Mouse (Mus musculus): Measurements from ENCODE around the gene Acnat1. TPM values are rescaled to one million over a fixed set of nuclear protein-coding genes. Genes with fewer than 3 reads are reported as not detected.
"Not testable (repeated sequence)": the region's sequence is repeated elsewhere in the genome, so short reads cannot be mapped to it uniquely, and the experiment has no call there.

Gene Acnat1
- polyA plus RNA-seq, 1 experiment = 0.11 TPM

DNA sequence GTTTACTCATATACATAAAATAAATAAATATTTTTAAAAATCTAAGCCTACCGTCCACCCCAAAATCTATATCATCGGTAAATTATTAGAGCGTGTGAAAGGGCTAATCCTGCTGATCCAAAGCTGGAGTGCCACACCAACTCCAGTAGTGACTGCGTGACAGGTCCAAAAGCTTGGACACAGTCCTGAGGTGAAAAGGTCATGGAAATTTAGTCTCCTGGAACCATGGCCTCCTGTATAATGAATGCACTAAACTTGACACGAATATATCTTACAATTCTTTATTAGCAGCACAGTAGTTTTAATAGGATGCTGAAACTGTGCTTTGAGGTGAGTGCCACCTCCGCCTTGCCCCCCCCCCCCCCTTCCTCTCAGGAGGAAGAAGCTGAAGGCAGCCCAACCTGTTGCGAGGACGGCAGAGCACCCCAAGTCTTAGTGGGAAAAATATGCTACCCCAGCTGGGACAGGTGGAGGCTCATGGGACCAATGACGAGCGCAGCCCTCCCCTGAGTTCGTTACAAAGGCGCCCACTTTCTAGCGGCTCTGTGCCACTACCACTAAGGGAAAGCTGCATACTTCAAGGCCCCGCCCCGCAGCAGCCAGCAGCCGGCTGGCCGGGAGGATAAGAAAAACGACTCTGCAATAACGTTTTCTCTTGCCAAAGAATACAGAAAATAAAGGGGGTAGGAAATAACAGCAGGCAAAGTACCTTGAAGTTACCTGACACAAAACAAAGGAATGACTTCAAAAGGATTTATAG, 4.6 kb upstream of the Acnat1 start:
- Histone ChIP-seq H3K27ac (ENCODE audit: insufficient read depth, low read length) (no peak overlapping the region), H3K4me3 (replicated peaks; ENCODE audit: insufficient read depth, low read depth, low read length) (no peak overlapping the region), H3K4me1 (ENCODE audit: control insufficient read depth, insufficient read depth, low read length) (no peaks in the 10 kb centered on the region), H3K27me3 (ENCODE audit: control insufficient read depth, insufficient read depth, low read length) (no peaks in the 10 kb centered on the region)
- DNase-seq = no peak
- TF ChIP-seq POLR2A (IDR thresholded peaks at IDR 0.05; ENCODE audit: borderline replicate concordance, insufficient read depth, low read length) (no peak), CTCF (IDR thresholded peaks at IDR 0.05; ENCODE audit: borderline replicate concordance, insufficient read depth, low read depth, low read length) (no peak)
- WGBS = 21% methylated on average over 19 of the region's 19 CpGs

- no peak for DNase-seq
- Histone ChIP-seq H3K4me3 (replicated peaks; ENCODE audit: insufficient read depth, low read depth, low read length) (no peak overlapping the region), H3K27me3 (ENCODE audit: control insufficient read depth, insufficient read depth, low read length) (no peaks in the 10 kb centered on the region), H3K27ac (ENCODE audit: insufficient read depth, low read length) (no peak overlapping the region), H3K4me1 (ENCODE audit: control insufficient read depth, insufficient read depth, low read length) (no peaks in the 10 kb centered on the region)
- no peak for TF ChIP-seq CTCF (IDR thresholded peaks at IDR 0.05; ENCODE audit: borderline replicate concordance, insufficient read depth, low read depth, low read length)
- no peak for TF ChIP-seq POLR2A (IDR thresholded peaks at IDR 0.05; ENCODE audit: borderline replicate concordance, insufficient read depth, low read length)
Measured at GRCm38 (mm10) chr4:49474583-49474982, 871 bp upstream of the Acnat1 start.

DNA sequence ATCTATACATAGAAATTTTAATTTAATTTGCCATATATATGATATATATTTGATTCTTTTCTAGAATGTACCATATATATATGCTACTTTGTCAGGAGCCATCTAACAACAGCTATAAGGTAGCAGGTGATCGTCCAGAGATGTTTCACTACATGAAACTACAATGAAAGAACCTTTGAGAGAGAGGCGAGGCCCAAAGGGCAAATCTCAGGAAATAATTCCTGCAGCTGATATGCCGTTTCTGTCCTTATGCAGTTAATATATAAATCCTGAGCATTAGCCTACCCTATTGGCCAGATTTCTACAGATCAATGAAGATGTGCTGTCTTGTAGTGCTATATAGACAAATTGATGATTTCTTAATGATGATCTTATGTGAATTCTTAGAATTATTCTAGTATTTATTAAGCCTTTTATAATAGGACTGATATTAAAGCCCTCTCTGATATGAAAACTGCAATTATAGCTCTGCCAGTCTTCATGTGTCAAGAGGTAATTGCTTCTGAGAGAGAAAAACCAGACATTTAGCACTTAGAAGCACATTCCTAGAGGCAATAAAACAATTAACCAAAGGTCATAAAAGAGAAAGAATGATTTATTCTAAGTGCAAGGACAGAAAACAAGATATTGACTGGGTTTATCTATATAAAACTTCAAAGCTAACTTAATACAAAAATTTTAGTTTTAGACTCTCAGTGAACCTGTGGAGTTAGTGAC, 4.1 kb downstream of the Acnat1 start:
- no peak for DNase-seq
- WGBS = 93% methylated on average over 3 of the region's 3 CpGs
- H3K27ac ChIP-seq (ENCODE audit: insufficient read depth, low read length) = no peak overlapping the region

GRCm38 (mm10) chr4:49467360-49467759, 6.4 kb downstream of the Acnat1 start:
- no peak overlapping the region for H3K4me3 ChIP-seq (replicated peaks; ENCODE audit: insufficient read depth, low read depth, low read length)
- WGBS = 89% methylated on average over 6 of the region's 6 CpGs
- no peak overlapping the region for H3K27ac ChIP-seq (ENCODE audit: insufficient read depth, low read length)
- DNase-seq = no peak
- H3K4me1 ChIP-seq (ENCODE audit: control insufficient read depth, insufficient read depth, low read length) = no peaks in the 10 kb centered on the region; the same call in 1 of the 2 replicates
- no peaks in the 10 kb centered on the region for H3K27me3 ChIP-seq (ENCODE audit: control insufficient read depth, insufficient read depth, low read length)
- TF ChIP-seq POLR2A (IDR thresholded peaks at IDR 0.05; ENCODE audit: borderline replicate concordance, insufficient read depth, low read length) = no peak
- no peak for TF ChIP-seq CTCF (IDR thresholded peaks at IDR 0.05; ENCODE audit: borderline replicate concordance, insufficient read depth, low read depth, low read length)

More for the DNA sequence above, 4.1 kb downstream of the Acnat1 start:
- Histone ChIP-seq H3K4me3 (replicated peaks; ENCODE audit: insufficient read depth, low read depth, low read length) (no peak overlapping the region), H3K27me3 (ENCODE audit: control insufficient read depth, insufficient read depth, low read length) (no peaks in the 10 kb centered on the region), H3K4me1 (ENCODE audit: control insufficient read depth, insufficient read depth, low read length) (no peaks in the 10 kb centered on the region; the same call in 1 of the 2 replicates)
- TF ChIP-seq CTCF (IDR thresholded peaks at IDR 0.05; ENCODE audit: borderline replicate concordance, insufficient read depth, low read depth, low read length) (no peak), POLR2A (IDR thresholded peaks at IDR 0.05; ENCODE audit: borderline replicate concordance, insufficient read depth, low read length) (no peak)

DNA sequence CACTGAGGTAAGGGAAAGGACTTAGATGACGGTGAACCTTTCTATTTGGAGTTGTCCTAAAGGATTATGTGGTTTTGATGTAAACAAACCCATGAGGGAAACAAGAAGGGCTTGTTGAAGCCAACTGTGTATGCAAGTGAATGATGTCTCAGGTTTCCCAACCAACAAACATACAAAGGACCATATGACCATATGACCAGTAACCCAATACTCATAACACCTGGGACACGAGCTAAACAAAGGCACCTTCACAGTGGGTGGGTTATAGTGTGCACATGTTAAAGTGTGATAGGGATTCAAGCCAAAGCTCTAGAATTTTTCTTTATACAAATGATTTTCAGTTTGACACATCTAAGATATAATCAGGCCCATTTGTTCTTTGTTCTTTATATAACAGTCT, 17.5 kb downstream of the Acnat1 start:
- no peaks in the 10 kb centered on the region for H3K4me1 ChIP-seq (ENCODE audit: control insufficient read depth, insufficient read depth, low read length)
- no peak overlapping the region for H3K4me3 ChIP-seq (replicated peaks; ENCODE audit: insufficient read depth, low read depth, low read length)
- no peak overlapping the region for H3K27ac ChIP-seq (ENCODE audit: insufficient read depth, low read length)
- H3K27me3 ChIP-seq (ENCODE audit: control insufficient read depth, insufficient read depth, low read length) = no peaks in the 10 kb centered on the region
- no peak for TF ChIP-seq POLR2A (IDR thresholded peaks at IDR 0.05; ENCODE audit: borderline replicate concordance, insufficient read depth, low read length)
- no peak for TF ChIP-seq CTCF (IDR thresholded peaks at IDR 0.05; ENCODE audit: borderline replicate concordance, insufficient read depth, low read depth, low read length)
- WGBS = 73% methylated on average over 2 of the region's 2 CpGs
- no peak for DNase-seq

- no peak overlapping the region for H3K4me3 ChIP-seq (replicated peaks; ENCODE audit: insufficient read depth, low read depth, low read length)
- H3K27ac ChIP-seq (ENCODE audit: insufficient read depth, low read length) = no peak overlapping the region
- no peaks in the 10 kb centered on the region for H3K27me3 ChIP-seq (ENCODE audit: control insufficient read depth, insufficient read depth, low read length)
- WGBS = 75% methylated on average over 1 of the region's 1 CpGs
- DNase-seq = no peak
- H3K4me1 ChIP-seq (ENCODE audit: control insufficient read depth, insufficient read depth, low read length) = no peaks in the 10 kb centered on the region
- no peak for TF ChIP-seq CTCF (IDR thresholded peaks at IDR 0.05; ENCODE audit: borderline replicate concordance, insufficient read depth, low read depth, low read length)
Measured at GRCm38 (mm10) chr4:49451848-49452551, 21.7 kb downstream of the Acnat1 start.

DNA sequence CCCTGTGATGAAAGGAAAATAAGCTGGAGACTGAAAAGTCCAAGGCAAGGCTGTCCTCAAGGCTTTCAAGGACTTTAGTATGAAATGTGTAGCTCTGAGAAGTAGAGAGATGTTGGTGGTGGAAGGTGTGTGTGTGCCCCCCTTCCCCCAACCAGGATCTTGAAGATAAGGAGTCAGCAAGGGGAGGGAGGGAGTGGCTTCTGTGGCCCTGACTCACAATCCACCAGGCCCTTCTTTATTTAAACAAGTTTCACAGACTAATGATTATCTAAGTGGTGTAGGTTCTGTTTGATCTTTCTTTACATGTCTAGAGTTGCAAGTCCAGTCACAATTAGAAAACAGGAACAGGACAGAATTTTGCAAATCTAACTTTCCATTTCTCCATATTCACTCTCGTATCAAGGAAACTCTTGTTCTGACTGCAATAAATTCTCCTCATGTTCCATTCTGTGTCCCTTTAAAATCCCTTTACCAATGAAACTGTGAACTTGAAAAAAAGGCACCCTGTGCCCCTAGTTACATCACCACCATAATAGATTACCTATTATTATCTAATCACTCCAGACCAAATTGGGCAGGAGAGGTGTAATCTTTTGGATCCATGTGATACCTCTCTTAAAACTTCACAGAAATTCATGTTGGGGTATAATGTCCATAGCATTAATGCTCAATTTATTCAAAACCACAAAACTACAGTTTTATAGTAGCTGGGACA, 22.4 kb downstream of the Acnat1 start:
- H3K4me3 ChIP-seq (replicated peaks; ENCODE audit: insufficient read depth, low read depth, low read length); H3K4me1 ChIP-seq (ENCODE audit: control insufficient read depth, insufficient read depth, low read length); H3K27me3 ChIP-seq (ENCODE audit: control insufficient read depth, insufficient read depth, low read length); DNase-seq; H3K27ac ChIP-seq (ENCODE audit: insufficient read depth, low read length): not testable (repeated sequence)
- WGBS = 100% methylated on average over 1 of the region's 1 CpGs

GRCm38 (mm10) chr4:49436968-49437367, 36.7 kb downstream of the Acnat1 start:
- H3K27me3 ChIP-seq (ENCODE audit: control insufficient read depth, insufficient read depth, low read length) = not testable (repeated sequence)
- WGBS = 97% methylated on average over 3 of the region's 3 CpGs

GRCm38 (mm10) chr4:49410151-49410550, 63.6 kb downstream of the Acnat1 start:
- not testable (repeated sequence) for H3K4me1 ChIP-seq (ENCODE audit: control insufficient read depth, insufficient read depth, low read length); H3K27me3 ChIP-seq (ENCODE audit: control insufficient read depth, insufficient read depth, low read length); DNase-seq; H3K27ac ChIP-seq (ENCODE audit: insufficient read depth, low read length); H3K4me3 ChIP-seq (replicated peaks; ENCODE audit: insufficient read depth, low read depth, low read length)
- 65% methylated on average over 2 of the region's 2 CpGs for WGBS

More at GRCm38 (mm10) chr4:49436968-49437367, 36.7 kb downstream of the Acnat1 start:
- H3K4me1 ChIP-seq (ENCODE audit: control insufficient read depth, insufficient read depth, low read length); H3K4me3 ChIP-seq (replicated peaks; ENCODE audit: insufficient read depth, low read depth, low read length); DNase-seq; H3K27ac ChIP-seq (ENCODE audit: insufficient read depth, low read length): not testable (repeated sequence)

- not testable (repeated sequence) for H3K4me1 ChIP-seq (ENCODE audit: control insufficient read depth, insufficient read depth, low read length); DNase-seq; H3K27ac ChIP-seq (ENCODE audit: insufficient read depth, low read length); H3K27me3 ChIP-seq (ENCODE audit: control insufficient read depth, insufficient read depth, low read length); H3K4me3 ChIP-seq (replicated peaks; ENCODE audit: insufficient read depth, low read depth, low read length)
- WGBS = 86% methylated on average over 5 of the region's 5 CpGs
Measured at GRCm38 (mm10) chr4:49407957-49408356, 65.8 kb downstream of the Acnat1 start, which contains the start of gene Acnat2. Acnat2 (minus strand) TSS chr4:49408151.

All from cerebellum, adult 2 months (tissue).